Mouse (Mus musculus) embryonic facial prominence, embryonic 14.5 days (tissue): ENCODE measurements around the gene Plcl2. TPM values are rescaled to one million over a fixed set of nuclear protein-coding genes. Genes with fewer than 3 reads are reported as not detected.
"Not testable (repeated sequence)": the region's sequence is repeated elsewhere in the genome, so short reads cannot be mapped to it uniquely, and the experiment has no call there.

Source experiments
- ATAC-seq: fragments of 200-750 bp; cut with Nextera tagmentation; 2 replicates; pipeline ENCODE4 v1.8.0; 2017; ENCODE audit warnings: low read depth, moderate number of reproducible peaks, moderate TSS enrichment
- DNase-seq: peaks from one replicate; pipeline ENCODE4 v3.0.0-alpha.2; 2015; ENCODE audit warnings: low spot score
- H3K27ac ChIP-seq: fragments of 300-500 bp; sonication (generic); replicated peaks from 2 replicates; pipeline ENCODE4 v1.5.1; 2014; ENCODE audit warnings: low read depth, mild to moderate bottlenecking, low read length, moderate library complexity
- H3K27me3 ChIP-seq: fragments of 300-500 bp; sonication (generic); replicated peaks from 2 replicates; pipeline ENCODE4 v1.6.1; 2014; ENCODE audit warnings: low read length; ENCODE audit not compliant: control insufficient read depth, insufficient read depth
- H3K36me3 ChIP-seq: fragments of 300-500 bp; sonication (generic); 2 replicates; pipeline ENCODE4 v1.6.1; 2014; ENCODE audit warnings: low read length, mixed read lengths; ENCODE audit not compliant: control insufficient read depth, insufficient read depth
- H3K4me1 ChIP-seq: fragments of 300-500 bp; sonication (generic); 2 replicates; pipeline ENCODE4 v1.6.1; 2014; ENCODE audit warnings: antibody characterized with exemption, low read length; ENCODE audit not compliant: control insufficient read depth, insufficient read depth
- H3K4me2 ChIP-seq: fragments of 300-500 bp; sonication (generic); 2 replicates; pipeline ENCODE4 v1.6.1; 2014; ENCODE audit warnings: low read depth, mild to moderate bottlenecking, low read length, moderate library complexity, mixed read lengths
- H3K4me3 ChIP-seq: fragments of 300-500 bp; sonication (generic); 2 replicates; pipeline ENCODE4 v1.5.1; 2014; ENCODE audit warnings: low read depth, mild to moderate bottlenecking, low read length
- H3K9ac ChIP-seq: fragments of 300-500 bp; sonication (generic); 2 replicates; pipeline ENCODE4 v1.6.1; 2014; ENCODE audit warnings: low read depth, mild to moderate bottlenecking, low read length, moderate library complexity, mixed read lengths
- H3K9me3 ChIP-seq: fragments of 300-500 bp; sonication (generic); 2 replicates; pipeline ENCODE4 v1.6.1; 2016; ENCODE audit warnings: low read length; ENCODE audit not compliant: control insufficient read depth
- WGBS: fragments of 180-500 bp; shearing (Covaris S2); extraction: QIAGEN DNeasy Blood & Tissue Kit; methylation state at CpG from one replicate; pipeline ENCODE4 v1.1.7; 2014; 5-methylcytosine and 5-hydroxymethylcytosine counted together
- polyA plus RNA-seq: library from polyadenylated mRNA; unstranded; fragments of >200 nt; fragmentation: Nextera tagmentation; extraction: Ambion mirVana; gene quantifications from 2 replicates; pipeline ENCODE4 v1.2.1, GENCODE M21; 2014

Gene Plcl2
- polyA plus RNA-seq, 1 experiment from 2014 or later: 6.4 TPM

DNA sequence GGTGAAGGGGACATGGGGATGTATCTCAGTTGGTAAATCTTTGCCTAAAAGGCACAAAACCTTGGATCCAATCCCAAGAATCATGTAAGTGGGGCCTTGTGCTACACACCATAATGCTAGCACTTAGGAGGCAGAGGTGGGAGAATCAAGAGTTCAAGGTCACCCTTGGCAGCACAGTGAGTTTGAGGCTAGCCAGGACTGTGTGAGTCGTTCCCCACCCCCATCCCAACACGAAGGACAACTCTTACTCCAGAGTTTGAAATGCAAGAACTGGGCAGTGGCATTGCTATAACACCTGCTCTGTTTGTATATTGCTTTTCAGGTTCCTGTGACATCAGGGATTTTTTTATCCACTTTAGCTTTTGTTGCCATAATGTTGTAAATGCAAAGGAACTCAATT lies 28.6 kb downstream of the Plcl2 start:
- H3K4me3 ChIP-seq: no peak overlapping the region
- no peaks in the 10 kb centered on the region for H3K36me3 ChIP-seq
- no peaks in the 10 kb centered on the region for H3K27me3 ChIP-seq
- 84% methylated on average over 2 of the region's 2 CpGs for WGBS
- H3K27ac ChIP-seq: no peak overlapping the region
- ATAC-seq (no peak), DNase-seq (no peak)
- peaks cover 6% of the 10 kb centered on the region for H3K9me3 ChIP-seq
- H3K4me2 ChIP-seq: no peak overlapping the region
- no peak overlapping the region for H3K9ac ChIP-seq
- H3K4me1 ChIP-seq: no peaks in the 10 kb centered on the region

DNA sequence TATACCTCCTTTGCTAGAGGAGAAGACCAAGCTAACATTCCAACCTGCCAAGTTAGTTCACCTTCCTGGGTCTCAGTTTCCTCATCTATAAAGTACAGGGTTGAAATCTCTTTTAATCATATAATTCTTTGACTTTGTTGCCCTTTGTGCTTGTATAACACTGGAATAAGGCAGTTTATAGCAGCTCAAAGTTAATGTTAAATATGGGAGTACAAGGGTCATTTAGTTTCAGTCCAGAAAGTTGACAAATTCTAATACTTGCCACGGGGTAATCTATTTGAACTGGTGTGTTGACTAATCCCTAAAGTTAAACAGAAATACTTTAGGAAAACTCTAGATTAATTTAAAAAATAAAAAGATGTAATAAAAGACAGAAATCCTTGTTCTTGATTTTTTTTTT lies 35.7 kb downstream of the Plcl2 start:
- ATAC-seq (no peak), DNase-seq (no peak)
- H3K27ac ChIP-seq: no peak overlapping the region
- no peak overlapping the region for H3K4me3 ChIP-seq
- H3K9ac ChIP-seq: no peak overlapping the region
- H3K4me2 ChIP-seq: no peak overlapping the region
- H3K27me3 ChIP-seq: no peaks in the 10 kb centered on the region
- WGBS: 92% methylated on average over 1 of the region's 1 CpGs
- peaks cover 6% of the 10 kb centered on the region for H3K9me3 ChIP-seq
- H3K36me3 ChIP-seq: no peaks in the 10 kb centered on the region
- H3K4me1 ChIP-seq: no peaks in the 10 kb centered on the region

DNA sequence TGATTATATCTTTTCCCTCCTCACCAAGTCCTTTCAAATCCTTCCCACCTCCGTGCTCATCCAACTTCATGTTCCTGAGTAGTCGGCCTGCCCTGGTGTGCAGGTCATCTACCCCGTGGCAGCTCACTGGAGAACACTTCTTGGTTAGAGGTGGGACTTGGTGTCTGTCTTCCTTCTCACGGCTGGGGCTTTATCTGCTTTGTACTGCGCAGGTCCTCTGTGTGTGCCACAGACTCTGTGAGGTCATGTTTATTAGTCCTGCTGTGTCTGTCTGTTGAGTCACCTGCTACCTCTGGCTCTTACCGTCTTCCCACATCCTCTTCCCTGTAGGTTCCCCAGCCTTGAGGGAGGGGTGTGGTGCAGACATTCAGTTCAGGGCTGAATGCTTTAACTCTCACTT lies 36.1 kb downstream of the Plcl2 start:
- H3K4me1 ChIP-seq: no peaks in the 10 kb centered on the region
- no peak overlapping the region for H3K9ac ChIP-seq
- peaks cover 6% of the 10 kb centered on the region for H3K9me3 ChIP-seq
- no peak overlapping the region for H3K27ac ChIP-seq
- ATAC-seq (no peak), DNase-seq (no peak)
- no peaks in the 10 kb centered on the region for H3K27me3 ChIP-seq
- H3K4me2 ChIP-seq: no peak overlapping the region
- no peak overlapping the region for H3K4me3 ChIP-seq
- 78% methylated on average over 6 of the region's 6 CpGs for WGBS
- no peaks in the 10 kb centered on the region for H3K36me3 ChIP-seq

DNA sequence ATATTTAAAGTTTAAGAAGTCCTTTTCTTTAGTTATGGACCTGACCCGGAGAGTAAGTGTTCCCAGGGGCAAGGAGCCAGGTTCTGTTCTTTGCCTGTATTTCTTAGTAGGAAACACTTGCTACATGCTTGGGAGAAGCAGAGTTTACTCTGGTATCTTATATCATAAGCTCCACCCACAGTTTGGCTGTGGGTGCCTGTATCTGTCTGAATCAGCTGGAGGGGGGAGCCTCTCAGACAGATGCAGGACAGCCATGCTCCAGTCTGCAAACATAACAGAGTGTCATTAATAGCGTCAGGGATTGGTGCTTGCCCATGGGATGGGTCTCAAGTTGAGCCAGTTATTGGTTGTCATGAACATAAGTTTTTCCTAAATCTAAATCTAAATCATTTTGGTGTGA lies 42.9 kb downstream of the Plcl2 start:
- 78% methylated on average over 2 of the region's 2 CpGs for WGBS
- no peaks in the 10 kb centered on the region for H3K9me3 ChIP-seq
- no peak overlapping the region for H3K27ac ChIP-seq
- no peaks in the 10 kb centered on the region for H3K36me3 ChIP-seq
- DNase-seq (no peak), ATAC-seq (no peak)
- no peak overlapping the region for H3K4me2 ChIP-seq
- no peak overlapping the region for H3K4me3 ChIP-seq
- no peak overlapping the region for H3K9ac ChIP-seq
- no peaks in the 10 kb centered on the region for H3K4me1 ChIP-seq
- H3K27me3 ChIP-seq: no peaks in the 10 kb centered on the region

DNA sequence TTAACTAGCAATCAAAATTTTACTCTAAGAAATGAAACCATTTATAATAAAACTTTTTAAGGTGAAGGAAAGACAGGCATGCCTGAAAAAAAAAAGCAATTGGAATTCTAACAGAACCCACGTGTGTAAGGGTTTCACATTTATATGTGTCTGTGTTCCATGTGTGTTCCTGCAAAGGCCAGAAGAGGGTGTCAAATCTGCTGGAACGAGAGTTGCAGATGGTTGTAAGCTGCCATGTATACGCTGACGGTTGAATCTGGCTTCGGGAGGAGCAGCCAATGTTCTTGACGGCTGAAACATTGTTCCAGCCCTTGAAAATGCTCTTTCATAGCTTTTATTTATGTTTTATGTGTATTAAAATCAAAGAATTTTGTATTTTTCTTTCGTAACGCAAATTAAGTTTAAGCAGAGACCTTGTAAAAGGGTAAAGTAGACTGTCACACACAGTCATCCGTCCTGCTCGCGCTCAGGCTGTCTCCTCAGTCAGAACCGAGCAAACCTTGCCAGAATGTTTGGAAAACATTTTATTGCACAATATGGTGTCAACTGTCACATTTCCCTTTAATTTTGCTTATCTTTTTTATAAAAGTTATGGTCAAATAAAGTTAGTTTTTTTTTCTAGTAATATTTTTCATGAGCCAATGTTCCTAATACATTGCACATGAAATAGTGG lies 48.5 kb downstream of the Plcl2 start:
- 68% methylated on average over 12 of the region's 12 CpGs for WGBS
- no peak for ATAC-seq
- Histone ChIP-seq H3K9me3 (no peaks in the 10 kb centered on the region), H3K27ac (no peak overlapping the region), H3K4me2 (no peak overlapping the region), H3K36me3 (no peaks in the 10 kb centered on the region), H3K4me3 (no peak overlapping the region), H3K4me1 (no peaks in the 10 kb centered on the region), H3K9ac (no peak overlapping the region), H3K27me3 (no peaks in the 10 kb centered on the region)
- peak; percentile 51 for DNase-seq

DNA sequence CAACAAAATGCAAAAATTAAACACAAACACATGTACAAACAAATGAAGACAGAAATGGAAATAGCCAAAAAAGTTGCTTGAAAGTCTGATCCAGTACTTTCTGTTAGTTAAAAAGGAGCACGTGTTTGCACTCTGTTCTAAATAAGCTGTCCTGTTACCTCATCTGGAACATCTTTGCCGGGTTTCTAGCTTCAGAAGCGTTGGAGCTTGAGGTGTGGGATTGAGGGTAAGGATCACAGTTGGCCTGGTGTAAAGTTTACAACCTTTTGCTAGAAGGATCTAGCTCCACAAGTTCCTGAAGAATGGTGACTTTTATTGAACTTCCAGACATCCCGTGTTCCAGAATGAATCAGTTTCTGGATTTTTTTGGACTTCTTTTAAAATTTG lies 49.0 kb downstream of the Plcl2 start:
- no peaks in the 10 kb centered on the region for H3K4me1 ChIP-seq
- DNase-seq: peak; percentile 26
- H3K9ac ChIP-seq: no peak overlapping the region
- H3K27me3 ChIP-seq: no peaks in the 10 kb centered on the region
- 53% methylated on average over 4 of the region's 4 CpGs for WGBS
- H3K36me3 ChIP-seq: no peaks in the 10 kb centered on the region
- H3K4me3 ChIP-seq: no peak overlapping the region
- no peak overlapping the region for H3K27ac ChIP-seq
- no peaks in the 10 kb centered on the region for H3K9me3 ChIP-seq
- ATAC-seq: no peak
- no peak overlapping the region for H3K4me2 ChIP-seq

DNA sequence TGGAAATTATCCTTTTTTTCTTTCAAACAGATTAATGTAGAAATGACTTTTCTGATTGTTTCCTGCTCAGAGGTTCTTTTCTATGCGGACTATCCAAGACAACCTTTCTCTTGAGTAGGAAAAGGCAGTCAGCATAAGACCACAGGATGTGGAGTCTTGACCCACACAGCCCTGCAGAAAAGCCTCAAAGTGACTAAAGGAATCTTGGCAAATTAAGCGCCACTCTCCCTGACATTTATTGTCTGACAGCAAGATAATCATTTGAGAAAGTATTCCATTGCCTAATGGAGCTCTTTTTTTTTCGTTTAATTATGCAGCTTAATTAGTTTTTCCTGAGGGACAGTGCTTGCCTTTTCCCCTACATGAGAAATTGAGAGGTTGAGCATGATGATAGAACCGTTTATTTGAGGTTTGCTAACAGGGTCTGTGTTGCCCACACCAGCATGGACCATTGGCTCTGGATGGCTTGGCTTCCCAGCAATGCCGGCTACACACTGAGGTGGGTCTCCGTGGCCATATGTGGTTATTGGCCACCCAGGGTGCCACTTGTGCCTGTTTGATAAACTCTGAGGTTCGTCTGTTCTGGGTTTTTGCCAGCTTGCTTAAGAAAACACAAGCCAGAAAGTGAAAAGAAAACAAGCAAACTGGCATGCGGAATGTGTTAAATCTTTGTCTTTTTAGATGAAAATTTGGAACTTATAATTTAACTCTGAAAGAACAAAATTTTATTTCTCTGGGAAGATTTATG lies 56.3 kb downstream of the Plcl2 start:
- 43% methylated on average over 8 of the region's 8 CpGs for WGBS
- Histone ChIP-seq H3K27me3 (no peaks in the 10 kb centered on the region), H3K9me3 (no peaks in the 10 kb centered on the region), H3K4me2 (no peak overlapping the region), H3K9ac (no peak overlapping the region), H3K4me3 (no peak overlapping the region), H3K27ac (no peak overlapping the region), H3K36me3 (no peaks in the 10 kb centered on the region), H3K4me1 (peaks cover 7% of the 10 kb centered on the region; the same call in 1 of the 2 replicates)
- peak; percentile 44 for DNase-seq
- ATAC-seq: no peak

DNA sequence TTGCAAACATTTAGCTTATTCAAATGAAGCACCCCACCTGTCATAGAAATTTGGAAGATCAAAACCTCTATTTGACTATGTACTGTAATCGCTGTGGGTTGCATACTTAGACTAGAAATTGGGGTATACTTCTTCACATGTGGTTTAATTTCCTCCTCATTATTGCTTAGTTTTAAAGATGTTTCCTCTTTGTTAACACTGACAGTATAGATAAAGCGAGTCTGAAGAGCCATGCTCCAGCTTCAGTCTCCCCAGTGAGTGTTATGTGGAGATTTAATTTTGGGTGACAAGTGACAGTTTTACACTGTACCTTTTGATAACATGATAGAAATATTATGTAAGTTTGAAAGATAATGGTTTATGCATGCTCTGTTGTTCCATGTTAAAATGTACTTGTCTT lies 59.6 kb downstream of the Plcl2 start:
- no peak for ATAC-seq

DNA sequence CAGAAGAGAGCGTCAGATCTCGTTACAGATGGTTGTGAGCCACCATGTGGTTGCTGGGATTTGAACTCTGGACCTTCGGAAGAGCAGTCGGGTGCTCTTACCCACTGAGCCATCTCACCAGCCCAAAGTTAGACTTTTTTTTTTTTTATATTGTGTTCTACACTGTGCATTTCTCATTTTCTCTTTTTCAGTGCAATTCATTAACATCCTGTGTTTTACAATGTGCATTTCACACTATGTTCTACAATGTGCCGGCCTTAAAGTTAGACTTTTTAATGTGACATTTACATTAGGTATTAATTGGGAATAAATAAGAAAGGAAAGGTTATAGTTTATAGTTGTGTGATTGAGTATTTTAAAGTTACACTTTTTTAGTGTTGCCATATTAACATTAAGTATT lies 61.0 kb downstream of the Plcl2 start:
- 95% methylated on average over 5 of the region's 5 CpGs for WGBS
- H3K9ac ChIP-seq, DNase-seq, H3K4me3 ChIP-seq, ATAC-seq, H3K4me1 ChIP-seq, H3K4me2 ChIP-seq, H3K27me3 ChIP-seq, H3K9me3 ChIP-seq, H3K27ac ChIP-seq, H3K36me3 ChIP-seq: not testable (repeated sequence)

More for the DNA sequence above, 59.6 kb downstream of the Plcl2 start:
- Histone ChIP-seq H3K27ac (no peak overlapping the region), H3K9me3 (no peaks in the 10 kb centered on the region), H3K4me3 (no peak overlapping the region), H3K36me3 (no peaks in the 10 kb centered on the region), H3K4me1 (peaks cover 7% of the 10 kb centered on the region; the same call in 1 of the 2 replicates), H3K27me3 (no peaks in the 10 kb centered on the region), H3K9ac (no peak overlapping the region), H3K4me2 (no peak overlapping the region)
- WGBS: 86% methylated on average over 2 of the region's 2 CpGs
- no peak for DNase-seq
